Mouse (Mus musculus): ENCODE results near the gene Plod3.

- TF ChIP-seq CTCF (IDR thresholded peaks at IDR 0.05; ENCODE audit: borderline replicate concordance, insufficient read depth, low read depth, low read length) (no peak), POLR2A (IDR thresholded peaks at IDR 0.05; ENCODE audit: borderline replicate concordance, insufficient read depth, low read length) (no peak)
Observed at GRCm38 (mm10) chr5:137028561-137029272, 41.9 kb downstream of the Plod3 start.
